Mouse (Mus musculus) v-Abl transformed pro-B cells (cell line): ENCODE results near the gene Zbtb25.

ENCODE experiments used
- in situ Hi-C, 2 experiments: fragments of 400-800 bp; cut with MboI; formaldehyde crosslinking; loops; one replicate each; pipeline ENCODE4 v1.15.1; 2025; ENCODE audit not compliant: unreplicated experiment in 2 of 2

The Zbtb25 gene

GRCm38 (mm10) chr12:76306852-76307561 is 62.4 kb downstream of the Zbtb25 start:
- in situ Hi-C loops = no loop called here

- in situ Hi-C loops = no loop called here
Observed at GRCm38 (mm10) chr12:76305107-76305506, 64.3 kb downstream of the Zbtb25 start.

DNA sequence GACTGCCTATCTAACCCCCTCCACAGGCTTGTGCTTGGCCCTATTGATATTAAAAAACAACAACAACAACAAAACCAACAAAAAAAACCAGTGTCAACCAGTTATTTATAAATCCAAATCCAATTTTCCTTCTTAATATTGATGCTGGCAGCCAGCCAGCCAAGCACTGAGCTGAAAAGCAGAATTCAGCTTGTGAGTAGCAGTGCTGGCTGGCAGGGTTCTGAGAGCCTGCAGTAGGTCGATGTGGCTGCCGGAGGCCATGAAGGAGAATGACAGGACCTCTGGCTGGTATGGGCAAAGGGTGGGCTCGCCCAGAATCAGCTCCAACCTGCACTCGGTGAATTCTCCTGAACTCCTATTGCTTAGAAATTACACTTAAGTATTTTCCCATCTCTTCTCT is 65.2 kb downstream of the Zbtb25 start:
- in situ Hi-C loops = no loop called here

DNA sequence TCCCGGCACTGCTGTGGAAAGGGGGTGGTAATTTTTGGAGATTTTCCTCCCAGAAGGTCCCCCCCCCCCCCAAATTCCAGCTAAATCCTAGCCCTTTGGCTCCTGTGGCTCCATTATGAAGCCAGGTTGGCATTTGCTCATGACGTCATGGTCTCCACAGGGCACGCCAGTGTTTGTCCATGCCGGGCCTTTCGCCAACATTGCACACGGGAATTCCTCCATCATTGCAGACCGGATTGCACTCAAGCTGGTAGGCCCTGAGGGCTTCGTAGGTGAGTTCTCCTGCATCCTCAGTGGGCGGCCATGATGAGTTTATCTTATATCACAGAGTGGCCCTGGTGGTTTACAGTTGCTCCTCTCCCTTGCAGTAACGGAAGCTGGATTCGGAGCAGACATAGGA is 65.9 kb downstream of the Zbtb25 start:
- in situ Hi-C loops = no loop called here

DNA sequence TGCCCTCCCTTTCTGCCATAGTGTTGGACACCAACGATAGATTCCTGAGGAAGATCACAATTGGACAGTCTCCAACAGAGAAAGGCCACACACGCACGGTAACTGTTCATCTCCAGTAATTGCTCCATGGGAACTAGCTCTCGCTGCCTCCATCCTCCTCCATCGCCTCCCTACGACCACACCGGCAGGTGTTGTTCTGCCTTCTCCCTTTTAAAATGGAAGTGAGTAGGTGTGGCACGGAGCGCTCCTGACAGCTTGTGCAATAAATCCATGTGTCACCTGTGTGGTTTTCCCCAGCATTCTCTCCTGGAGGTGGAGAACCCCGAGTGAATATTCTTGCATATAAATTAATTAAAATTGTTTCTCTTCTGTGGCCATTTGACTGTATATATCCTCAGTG is 69.0 kb downstream of the Zbtb25 start:
- in situ Hi-C loops = no loop called here

- in situ Hi-C loops = loop anchor here in 1 of 2 experiments (25.0 kb wide), 1 partner anchor 463 kb away; the partner anchor contains the start of genes Churc1 and Fntb
Observed at GRCm38 (mm10) chr12:76299361-76299906, 70.0 kb downstream of the Zbtb25 start.

DNA sequence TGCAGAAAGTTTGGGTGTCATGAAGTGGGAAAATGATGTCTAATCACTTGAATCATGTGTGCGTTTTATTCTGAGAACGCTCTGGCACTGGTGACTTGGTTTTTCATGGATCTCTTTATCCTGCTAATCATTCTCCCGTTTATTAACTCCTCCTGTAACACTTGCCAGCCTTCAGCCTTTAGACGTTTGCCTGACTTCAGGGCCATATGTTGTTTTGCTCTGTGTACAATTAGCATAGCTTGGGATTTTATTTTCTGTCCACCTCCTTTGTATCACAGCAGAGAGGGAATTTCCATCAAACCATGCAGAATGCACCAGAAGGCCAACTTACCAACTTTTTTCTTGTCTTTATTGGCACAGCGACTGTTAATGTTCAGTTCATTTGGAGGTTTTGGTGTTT is 71.6 kb downstream of the Zbtb25 start:
- in situ Hi-C loops = loop anchor here in 1 of 2 experiments (25.0 kb wide), 1 partner anchor 464 kb away; the partner anchor contains the start of genes Churc1 and Fntb
